Mouse (Mus musculus): ENCODE data around the gene Ifit3. TPM values are rescaled to one million over a fixed set of nuclear protein-coding genes. Genes with fewer than 3 reads are reported as not detected.

Ifit3 gene
- polyA plus RNA-seq, 1 experiment from 2014 or later: 0.65 TPM

DNA sequence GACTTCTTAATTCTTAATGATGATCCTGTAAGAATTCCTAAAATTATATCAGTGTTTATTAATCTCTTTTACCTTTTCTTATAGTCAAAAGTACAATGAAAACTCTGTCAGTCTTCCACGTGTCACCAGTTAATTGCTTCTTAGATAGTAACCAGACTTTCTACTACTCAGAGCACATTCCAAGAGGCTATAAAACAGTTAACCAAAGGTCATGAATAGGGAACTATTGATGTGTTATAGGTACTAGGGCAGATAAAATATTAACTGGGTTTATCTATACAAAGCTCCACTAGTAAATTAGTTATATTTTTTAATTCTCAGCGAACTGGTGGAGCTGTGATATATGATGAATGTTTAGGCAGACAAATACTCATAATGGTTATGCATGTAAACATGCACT is 44.2 kb downstream of the Ifit3 start:
- no peak for ATAC-seq (ENCODE audit: insufficient number of reproducible peaks, insufficient read depth, low FRiP score, low TSS enrichment, low read depth)
- Histone ChIP-seq H3K4me1 (no peaks in the 10 kb centered on the region), H3K4me2 (no peak overlapping the region), H3K9ac (no peak overlapping the region), H3K36me3 (no peaks in the 10 kb centered on the region), H3K27ac (no peak overlapping the region), H3K4me3 (no peak overlapping the region), H3K27me3 (no peaks in the 10 kb centered on the region), H3K9me3 (no peaks in the 10 kb centered on the region)
- 78% methylated on average over 2 of the region's 2 CpGs for WGBS

DNA sequence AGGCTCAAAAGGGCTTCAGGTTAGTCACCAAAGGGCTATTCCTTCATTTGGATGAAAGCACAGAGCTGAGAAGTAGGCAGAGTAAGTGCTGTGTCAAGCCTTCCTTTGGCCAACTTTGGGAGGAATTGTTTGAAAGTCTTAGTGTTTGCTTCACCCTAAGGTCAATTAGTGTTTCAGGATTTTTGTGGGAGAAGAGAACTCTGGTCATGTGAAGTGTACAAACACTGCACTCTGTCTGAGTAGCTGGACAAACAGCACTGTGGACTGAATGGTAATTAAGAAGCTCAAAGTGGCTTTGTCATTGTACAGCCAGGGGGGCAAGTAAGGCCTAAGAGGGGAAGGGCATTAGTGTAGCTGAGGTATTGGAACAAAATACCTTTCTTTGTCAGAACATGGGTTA is 48.2 kb downstream of the Ifit3 start:
- Histone ChIP-seq H3K27me3 (no peaks in the 10 kb centered on the region), H3K27ac (no peak overlapping the region), H3K4me1 (no peaks in the 10 kb centered on the region), H3K4me2 (no peak overlapping the region), H3K36me3 (no peaks in the 10 kb centered on the region), H3K9me3 (no peaks in the 10 kb centered on the region), H3K9ac (no peak overlapping the region), H3K4me3 (no peak overlapping the region)
- no peak for ATAC-seq (ENCODE audit: insufficient number of reproducible peaks, insufficient read depth, low FRiP score, low TSS enrichment, low read depth)

DNA sequence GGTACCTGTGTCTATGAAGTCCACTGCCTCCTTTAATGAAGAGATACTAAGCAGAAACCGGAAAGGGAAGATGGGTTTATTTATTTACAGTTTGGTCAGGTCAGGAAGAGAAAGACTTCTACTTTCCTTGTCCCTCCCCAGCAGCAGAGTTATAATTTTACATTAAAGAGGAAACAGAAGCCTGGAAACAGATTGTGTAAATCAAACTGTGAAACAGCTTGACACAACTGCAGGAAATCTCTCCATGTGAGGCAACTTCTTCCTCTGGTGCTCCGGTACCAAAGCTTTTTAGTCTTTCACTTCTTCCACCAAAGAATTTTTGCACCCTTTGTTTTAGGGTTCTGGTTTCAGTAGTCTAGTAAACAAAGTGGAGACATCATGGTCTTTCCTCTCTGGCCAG is 50.2 kb downstream of the Ifit3 start:
- Histone ChIP-seq H3K4me1 (no peaks in the 10 kb centered on the region), H3K9ac (no peak overlapping the region), H3K4me2 (no peak overlapping the region), H3K36me3 (no peaks in the 10 kb centered on the region), H3K4me3 (no peak overlapping the region), H3K9me3 (no peaks in the 10 kb centered on the region), H3K27ac (no peak overlapping the region), H3K27me3 (0 out of 2 replicates have a peak, but pooled peaks cover 4% of the 10 kb centered on the region)
- no peak for ATAC-seq (ENCODE audit: insufficient number of reproducible peaks, insufficient read depth, low FRiP score, low TSS enrichment, low read depth)
- 72% methylated on average over 2 of the region's 2 CpGs for WGBS

DNA sequence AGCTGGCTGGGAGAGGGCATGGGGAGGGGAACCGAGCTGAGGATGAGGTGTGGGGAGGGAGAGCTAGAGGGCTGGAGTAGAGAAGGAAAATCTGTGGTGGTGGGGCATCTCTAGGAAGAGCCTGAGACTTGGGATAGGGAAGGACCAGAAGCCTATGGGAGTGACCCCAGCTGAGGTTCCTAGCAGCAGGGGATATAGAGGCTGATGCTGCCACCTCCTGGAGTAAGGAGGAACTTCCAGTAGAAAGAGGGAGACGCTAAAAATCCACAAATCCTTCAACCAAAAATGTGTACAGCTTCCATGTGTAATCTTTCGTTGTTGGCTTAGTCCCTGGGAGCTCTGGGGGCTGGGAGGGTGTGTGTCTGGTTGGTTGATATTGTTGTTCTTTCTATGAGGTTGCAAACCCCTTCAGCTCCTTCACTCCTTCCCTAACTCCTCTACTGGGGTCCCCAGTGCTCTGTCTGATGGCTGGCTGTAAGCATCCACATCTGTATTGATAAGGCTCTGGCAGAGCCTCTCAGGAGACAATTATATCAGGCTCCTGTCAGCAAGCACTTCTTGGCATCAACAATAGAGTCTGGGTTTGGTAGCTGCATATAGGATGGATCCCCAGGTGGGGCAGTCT is 53.7 kb downstream of the Ifit3 start:
- H3K4me3 ChIP-seq: no peak overlapping the region
- 0 out of 2 replicates have a peak, but pooled peaks cover 4% of the 10 kb centered on the region for H3K27me3 ChIP-seq
- H3K36me3 ChIP-seq: no peaks in the 10 kb centered on the region
- no peak overlapping the region for H3K4me2 ChIP-seq
- 8% methylated on average over 3 of the region's 3 CpGs for WGBS
- no peak for ATAC-seq (ENCODE audit: insufficient number of reproducible peaks, insufficient read depth, low FRiP score, low TSS enrichment, low read depth)
- no peak overlapping the region for H3K9ac ChIP-seq
- no peaks in the 10 kb centered on the region for H3K9me3 ChIP-seq
- no peak overlapping the region for H3K27ac ChIP-seq
- H3K4me1 ChIP-seq: peaks cover 6% of the 10 kb centered on the region; the same call in 1 of the 2 replicates

Other genes with a start within 250 kb of the Ifit3 start
- gene Ch25h, start 108.4 kb upstream of the Ifit3 start, polyA plus RNA-seq (2015; fragmentation: Nextera tagmentation; extraction: Ambion mirVana): 7.3 and 9.3 TPM in 2 replicates
- 34.1 and 40.5 TPM in 2 replicates for gene Lipa, start 56.1 kb upstream of the Ifit3 start, polyA plus RNA-seq (2015; fragmentation: Nextera tagmentation; extraction: Ambion mirVana)
- gene Ifit2, start 32.8 kb upstream of the Ifit3 start, polyA plus RNA-seq (2015; fragmentation: Nextera tagmentation; extraction: Ambion mirVana): 9.9 and 10.7 TPM in 2 replicates
- 0.13 and 0.58 TPM in 2 replicates for gene Ifit1bl1, start 18.4 kb downstream of the Ifit3 start, polyA plus RNA-seq (2015; fragmentation: Nextera tagmentation; extraction: Ambion mirVana)
- not detected in 2 replicates for gene Ifit3b, start 24.4 kb downstream of the Ifit3 start, polyA plus RNA-seq (2015; fragmentation: Nextera tagmentation; extraction: Ambion mirVana)
- gene Ifit1bl2, start 57.2 kb downstream of the Ifit3 start, polyA plus RNA-seq (2015; fragmentation: Nextera tagmentation; extraction: Ambion mirVana): 0.18 and 0.29 TPM in 2 replicates
- gene Ifit1, start 57.3 kb downstream of the Ifit3 start, polyA plus RNA-seq (2015; fragmentation: Nextera tagmentation; extraction: Ambion mirVana): 0.84 and 1.0 TPM in 2 replicates
- gene Slc16a12, start 163.8 kb downstream of the Ifit3 start, polyA plus RNA-seq (2015; fragmentation: Nextera tagmentation; extraction: Ambion mirVana): 0.65 and 0.92 TPM in 2 replicates